Mouse (Mus musculus): ENCODE measurements around the gene Pak6. TPM values are rescaled to one million over a fixed set of nuclear protein-coding genes. Genes with fewer than 3 reads are reported as not detected.

Pak6 gene
- polyA plus RNA-seq, 1 experiment from 2014 or later, result 4.4 TPM

DNA sequence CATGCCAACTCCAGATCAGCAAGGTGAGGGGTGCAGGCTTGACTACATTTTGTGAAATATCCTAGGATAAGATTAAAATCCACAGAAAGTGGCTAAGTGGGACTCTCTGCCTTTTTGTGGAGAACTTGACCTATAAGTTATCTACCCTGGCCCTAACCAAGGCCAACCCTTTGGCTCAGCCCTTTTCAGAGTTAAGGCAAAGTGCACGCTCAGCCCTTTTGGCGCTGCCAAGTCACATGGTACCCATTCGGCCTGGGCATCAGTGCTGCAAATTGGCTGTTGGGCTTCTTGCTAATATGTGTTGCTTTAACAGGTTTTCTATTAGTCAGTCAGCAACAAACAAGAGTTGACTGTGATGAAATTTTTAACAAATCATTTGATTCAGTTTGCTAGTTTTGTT is 24.7 kb downstream of the Pak6 start:
- Histone ChIP-seq H3K4me2 (no peak overlapping the region), H3K9me3 (no peaks in the 10 kb centered on the region), H3K9ac (no peak overlapping the region), H3K36me3 (replicated peaks) (no peaks in the 10 kb centered on the region), H3K4me3 (replicated peaks) (no peak overlapping the region), H3K27ac (no peak overlapping the region), H3K27me3 (peaks cover 22% of the 10 kb centered on the region; the same call in 1 of the 2 replicates), H3K4me1 (no peaks in the 10 kb centered on the region)
- WGBS, result 92% methylated on average over 3 of the region's 3 CpGs
- ATAC-seq (ENCODE audit: low FRiP score), result no peak

DNA sequence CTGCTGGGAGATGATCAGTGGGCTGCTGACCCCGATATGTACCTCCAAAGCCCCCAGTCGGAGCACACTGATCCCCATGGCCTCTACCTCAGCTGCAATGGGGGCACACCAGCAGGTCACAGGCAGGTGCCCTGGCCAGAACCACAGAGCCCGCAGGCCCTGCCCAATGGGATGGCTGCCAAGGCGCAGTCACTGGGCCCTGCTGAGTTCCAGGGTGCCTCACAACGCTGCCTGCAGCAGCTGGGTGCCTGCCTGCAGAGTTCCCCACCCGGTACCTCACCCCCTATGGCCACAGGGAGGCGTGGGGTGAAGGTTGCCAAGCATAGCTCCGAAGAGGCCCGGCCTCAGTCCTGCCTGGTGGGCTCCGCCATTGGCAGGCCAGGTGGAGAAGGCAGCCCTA is 26.8 kb downstream of the Pak6 start:
- Histone ChIP-seq H3K4me2 (no peak overlapping the region), H3K27me3 (peaks cover 39% of the 10 kb centered on the region), H3K4me3 (replicated peaks) (no peak overlapping the region), H3K36me3 (replicated peaks) (no peaks in the 10 kb centered on the region), H3K9me3 (no peaks in the 10 kb centered on the region), H3K27ac (no peak overlapping the region), H3K9ac (no peak overlapping the region), H3K4me1 (no peaks in the 10 kb centered on the region)
- ATAC-seq (ENCODE audit: low FRiP score), result no peak
- WGBS, result 77% methylated on average over 10 of the region's 10 CpGs

DNA sequence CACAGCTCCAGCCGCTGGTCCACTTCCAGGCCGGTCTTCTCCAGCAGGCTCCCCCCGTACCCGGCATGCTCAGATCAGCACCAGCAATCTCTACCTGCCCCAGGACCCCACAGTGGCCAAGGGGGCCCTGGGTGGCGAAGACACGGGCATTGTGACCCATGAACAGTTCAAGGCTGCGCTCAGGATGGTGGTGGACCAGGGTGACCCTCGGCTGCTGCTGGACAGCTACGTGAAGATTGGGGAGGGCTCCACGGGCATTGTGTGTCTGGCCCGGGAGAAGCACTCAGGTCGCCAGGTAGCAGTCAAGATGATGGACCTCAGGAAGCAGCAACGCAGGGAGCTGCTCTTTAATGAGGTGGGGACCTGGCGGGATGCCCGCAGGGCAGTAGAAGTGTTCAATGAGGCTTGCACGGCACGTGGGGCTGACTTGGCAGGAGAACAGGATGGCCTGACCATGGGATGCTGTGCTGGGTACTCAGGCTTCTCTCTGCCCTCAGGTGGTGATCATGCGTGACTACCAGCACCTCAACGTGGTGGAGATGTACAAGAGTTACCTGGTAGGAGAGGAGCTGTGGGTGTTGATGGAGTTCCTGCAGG is 30.4 kb downstream of the Pak6 start:
- WGBS, result 86% methylated on average over 19 of the region's 19 CpGs
- Histone ChIP-seq H3K27ac (no peak overlapping the region), H3K27me3 (peaks cover 65% of the 10 kb centered on the region), H3K9ac (no peak overlapping the region), H3K4me1 (peaks cover 5% of the 10 kb centered on the region; the same call in 1 of the 2 replicates), H3K36me3 (replicated peaks) (no peaks in the 10 kb centered on the region), H3K9me3 (no peaks in the 10 kb centered on the region), H3K4me3 (replicated peaks) (no peak overlapping the region), H3K4me2 (no peak overlapping the region)
- no peak for ATAC-seq (ENCODE audit: low FRiP score)

DNA sequence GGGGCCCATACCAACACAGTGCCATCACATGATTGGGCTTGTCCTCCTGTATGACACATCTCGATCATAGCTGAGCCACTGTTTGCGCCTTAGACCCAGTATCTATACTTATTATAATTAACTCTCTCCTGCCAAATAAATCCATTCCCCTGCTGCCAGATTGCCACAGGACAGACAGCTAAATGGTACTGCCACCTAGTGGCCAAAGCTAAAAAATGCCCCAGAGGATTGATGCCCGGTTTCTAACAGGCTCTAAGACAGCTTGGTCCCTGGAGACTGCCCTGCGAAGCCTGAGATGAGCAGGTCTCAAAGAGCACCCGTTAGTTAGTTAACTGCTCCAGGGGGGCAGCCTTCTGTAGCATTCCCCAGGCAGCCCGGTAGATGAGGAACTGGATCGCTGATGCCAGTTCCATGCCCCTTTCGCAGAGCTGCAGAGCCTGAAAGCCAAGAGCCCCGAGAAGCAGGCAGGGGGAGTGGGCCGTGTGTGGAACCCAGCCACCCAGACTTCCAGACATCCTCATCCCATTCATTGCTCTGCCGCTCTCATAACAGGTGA is 32.7 kb downstream of the Pak6 start:
- Histone ChIP-seq H3K9me3 (no peaks in the 10 kb centered on the region), H3K27ac (no peak overlapping the region), H3K4me2 (no peak overlapping the region), H3K4me3 (replicated peaks) (no peak overlapping the region), H3K4me1 (peaks cover 11% of the 10 kb centered on the region), H3K36me3 (replicated peaks) (no peaks in the 10 kb centered on the region), H3K9ac (no peak overlapping the region), H3K27me3 (peaks cover 75% of the 10 kb centered on the region)
- peak; percentile 24; the same call in 1 of the 2 replicates for ATAC-seq (ENCODE audit: low FRiP score)
- WGBS, result 27% methylated on average over 11 of the region's 11 CpGs

DNA sequence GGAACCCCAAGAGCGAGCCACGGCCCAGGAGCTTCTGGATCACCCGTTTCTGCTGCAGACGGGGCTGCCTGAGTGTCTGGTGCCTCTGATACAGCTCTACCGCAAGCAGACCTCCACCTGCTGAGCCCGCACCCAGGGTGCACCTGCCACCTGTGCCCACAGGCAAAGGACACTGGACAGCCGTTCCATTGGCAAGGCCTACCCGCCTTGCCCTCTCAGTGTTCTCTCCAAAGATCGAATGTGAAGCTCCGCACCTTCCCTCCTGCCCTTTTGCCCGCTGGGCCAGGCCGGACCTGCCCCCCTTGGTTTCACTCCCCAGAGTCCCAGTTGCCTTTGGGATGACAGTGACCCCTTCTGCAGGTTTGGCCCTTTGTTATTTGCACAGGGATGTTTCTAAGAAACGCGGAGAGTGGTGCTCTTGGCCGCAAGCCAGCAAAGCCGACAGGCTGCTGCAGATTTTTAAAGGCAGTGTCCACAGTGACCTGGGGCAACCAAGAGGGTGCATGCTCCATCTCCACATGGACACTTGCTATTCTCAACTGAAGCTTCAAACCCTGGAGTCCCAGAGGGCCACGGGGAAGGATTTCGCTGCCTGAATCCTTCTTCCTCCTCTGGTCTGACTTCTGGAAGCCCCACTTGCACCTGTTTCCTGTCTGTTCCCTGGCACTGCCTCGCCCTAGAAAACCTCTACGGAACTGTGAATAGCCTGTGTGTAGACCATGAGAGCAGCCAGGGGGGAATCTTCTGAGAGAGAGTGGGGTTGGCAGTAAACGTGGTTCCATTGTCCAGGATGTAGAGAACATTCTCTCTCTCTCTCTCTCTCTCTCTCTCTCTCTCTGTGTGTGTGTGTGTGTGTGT is 33.6 kb downstream of the Pak6 start:
- no peak for ATAC-seq (ENCODE audit: low FRiP score)
- 55% methylated on average over 21 of the region's 21 CpGs for WGBS
- Histone ChIP-seq H3K4me1 (peaks cover 16% of the 10 kb centered on the region), H3K27ac (no peak overlapping the region), H3K27me3 (peaks cover 83% of the 10 kb centered on the region), H3K9me3 (no peaks in the 10 kb centered on the region), H3K4me2 (no peak overlapping the region), H3K4me3 (replicated peaks) (no peak overlapping the region), H3K36me3 (replicated peaks) (no peaks in the 10 kb centered on the region), H3K9ac (no peak overlapping the region)

DNA sequence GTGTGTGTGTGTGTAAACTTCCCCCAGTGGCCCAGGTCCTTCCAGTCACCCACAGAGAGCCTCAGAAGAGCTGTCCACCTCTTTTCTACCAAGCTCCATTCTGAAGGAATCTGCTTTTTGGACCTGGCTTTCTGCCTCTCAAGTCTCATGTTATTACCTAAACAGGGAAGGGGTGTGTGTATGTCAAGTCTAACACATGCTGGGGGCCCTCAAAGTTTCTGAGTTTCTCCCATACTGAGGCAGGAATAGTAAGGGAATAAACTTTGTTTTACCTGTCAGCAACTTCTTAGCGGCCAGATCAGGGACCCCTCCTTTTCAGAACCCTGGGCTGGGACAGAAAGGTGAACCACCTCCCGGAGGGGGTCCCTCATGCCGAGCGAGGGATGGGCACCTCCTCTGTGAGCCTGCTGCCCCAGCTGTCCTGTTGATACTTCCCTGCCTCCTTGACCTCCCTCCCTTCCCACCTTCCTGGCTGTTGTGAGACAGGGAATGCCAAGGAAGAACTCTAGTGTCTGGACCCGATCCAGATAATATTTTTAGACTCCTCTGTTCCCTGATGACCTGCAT is 34.3 kb downstream of the Pak6 start:
- Histone ChIP-seq H3K4me1 (peaks cover 20% of the 10 kb centered on the region), H3K9ac (no peak overlapping the region), H3K4me2 (no peak overlapping the region), H3K4me3 (replicated peaks) (no peak overlapping the region), H3K36me3 (replicated peaks) (no peaks in the 10 kb centered on the region), H3K27ac (no peak overlapping the region), H3K27me3 (peaks cover 86% of the 10 kb centered on the region), H3K9me3 (no peaks in the 10 kb centered on the region)
- no peak for ATAC-seq (ENCODE audit: low FRiP score)
- WGBS, result 47% methylated on average over 5 of the region's 5 CpGs

DNA sequence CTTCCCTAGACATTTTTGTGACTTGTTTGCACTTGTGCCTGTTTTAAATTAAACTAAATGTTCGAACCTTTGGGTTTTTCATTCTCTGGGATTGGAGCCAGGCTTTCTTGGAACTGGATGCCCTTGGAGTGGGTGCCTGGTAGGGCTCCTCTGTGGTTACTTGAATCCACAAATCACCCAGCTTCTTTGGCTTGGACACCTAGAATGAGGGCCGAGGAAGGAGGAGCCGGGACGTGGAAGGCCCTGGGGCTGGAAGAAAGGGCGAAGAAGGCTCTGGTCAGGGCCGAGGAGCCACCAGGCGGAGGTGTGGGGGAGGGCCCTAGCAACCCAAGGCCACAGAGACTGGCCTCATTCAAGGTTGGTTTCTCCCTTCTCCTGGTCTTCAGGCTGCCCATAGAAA is 34.9 kb downstream of the Pak6 start:
- H3K27ac ChIP-seq, result no peak overlapping the region
- peaks cover 89% of the 10 kb centered on the region for H3K27me3 ChIP-seq
- no peak overlapping the region for H3K4me2 ChIP-seq
- 36% methylated on average over 7 of the region's 7 CpGs for WGBS
- no peak for ATAC-seq (ENCODE audit: low FRiP score)
- H3K4me3 ChIP-seq (replicated peaks), result no peak overlapping the region
- peaks cover 26% of the 10 kb centered on the region for H3K4me1 ChIP-seq
- no peak overlapping the region for H3K9ac ChIP-seq
- no peaks in the 10 kb centered on the region for H3K9me3 ChIP-seq
- H3K36me3 ChIP-seq (replicated peaks), result no peaks in the 10 kb centered on the region

DNA sequence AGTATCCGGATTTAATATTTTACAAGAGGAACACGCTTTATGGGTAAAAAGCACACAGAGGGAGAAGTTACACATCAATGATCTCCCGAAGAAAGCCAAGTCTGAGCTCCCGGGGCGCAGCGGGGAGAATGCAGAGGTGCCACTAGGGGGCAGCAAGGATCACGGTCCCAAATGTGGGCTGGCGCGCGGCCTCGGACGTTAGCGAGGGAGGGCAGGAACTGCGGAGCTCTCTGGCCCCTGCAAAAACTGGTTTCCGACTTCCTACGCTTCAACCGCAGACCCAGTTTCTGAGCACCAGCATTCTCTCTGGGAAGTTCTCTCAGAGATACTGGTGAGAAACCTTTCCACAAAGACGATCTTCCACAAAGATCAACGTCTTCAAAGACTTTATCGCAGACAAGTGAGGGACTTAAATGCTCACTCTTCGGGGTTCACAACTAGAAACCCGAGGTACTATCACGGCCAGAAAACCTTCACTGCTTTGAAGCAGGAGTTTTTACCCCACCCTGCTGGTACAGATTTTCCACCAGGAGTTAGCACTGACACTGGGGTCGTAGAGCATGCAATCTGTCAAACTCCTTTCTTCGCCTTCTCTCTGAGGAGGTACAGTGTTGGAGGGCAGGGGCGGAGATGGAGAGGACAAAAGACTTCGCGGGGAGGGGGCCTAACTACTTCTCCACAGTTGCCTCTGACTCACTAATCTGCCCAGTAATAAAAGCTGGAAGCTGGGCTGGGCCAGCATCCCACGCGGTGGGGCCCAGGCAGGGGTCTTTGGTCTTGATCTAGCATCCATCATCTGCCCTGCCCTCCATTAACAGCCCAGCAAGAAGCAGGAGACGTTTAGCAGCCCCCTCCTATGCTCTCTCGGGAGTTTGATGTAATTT is 37.3 kb downstream of the Pak6 start:
- peak overlapping the region; percentile 47 for H3K4me2 ChIP-seq
- peaks cover 42% of the 10 kb centered on the region for H3K4me1 ChIP-seq
- H3K4me3 ChIP-seq (replicated peaks), result peak overlapping the region; percentile 25
- ATAC-seq (ENCODE audit: low FRiP score), result peak; percentile 42; the same call in 1 of the 2 replicates
- under 1% methylated on average over 32 of the region's 32 CpGs for WGBS
- H3K27me3 ChIP-seq, result peaks cover 93% of the 10 kb centered on the region
- H3K9me3 ChIP-seq, result no peaks in the 10 kb centered on the region
- no peak overlapping the region for H3K27ac ChIP-seq
- H3K36me3 ChIP-seq (replicated peaks), result no peaks in the 10 kb centered on the region
- 0 out of 2 replicates have a peak overlapping the region, but pooled peaks have one; percentile 8 for H3K9ac ChIP-seq

DNA sequence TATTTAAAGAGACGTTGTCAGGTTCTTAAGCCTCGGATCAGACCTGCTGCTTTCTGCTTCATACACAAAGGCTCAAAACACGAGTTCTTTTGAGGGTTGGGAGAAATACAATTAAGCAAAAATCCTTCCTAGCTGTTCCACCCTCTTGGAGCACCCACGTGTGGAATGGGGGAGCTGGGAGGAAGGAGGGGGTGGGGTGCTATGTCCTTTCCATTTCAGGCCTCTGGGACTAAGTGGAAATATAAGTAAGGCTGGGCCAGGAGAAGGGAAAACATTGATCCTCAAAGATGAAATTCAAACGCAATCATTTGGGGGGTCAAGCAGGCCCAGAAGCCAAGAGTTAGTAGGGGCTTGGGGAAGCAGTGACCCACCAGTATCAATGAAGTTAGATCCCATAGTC is 38.1 kb downstream of the Pak6 start:
- Histone ChIP-seq H3K27ac (no peak overlapping the region), H3K9me3 (no peaks in the 10 kb centered on the region), H3K9ac (no peak overlapping the region), H3K4me1 (peaks cover 43% of the 10 kb centered on the region), H3K4me3 (replicated peaks) (no peak overlapping the region), H3K36me3 (replicated peaks) (no peaks in the 10 kb centered on the region), H3K27me3 (peaks cover 95% of the 10 kb centered on the region), H3K4me2 (no peak overlapping the region)
- 0% methylated on average over 5 of the region's 5 CpGs for WGBS
- no peak for ATAC-seq (ENCODE audit: low FRiP score)

DNA sequence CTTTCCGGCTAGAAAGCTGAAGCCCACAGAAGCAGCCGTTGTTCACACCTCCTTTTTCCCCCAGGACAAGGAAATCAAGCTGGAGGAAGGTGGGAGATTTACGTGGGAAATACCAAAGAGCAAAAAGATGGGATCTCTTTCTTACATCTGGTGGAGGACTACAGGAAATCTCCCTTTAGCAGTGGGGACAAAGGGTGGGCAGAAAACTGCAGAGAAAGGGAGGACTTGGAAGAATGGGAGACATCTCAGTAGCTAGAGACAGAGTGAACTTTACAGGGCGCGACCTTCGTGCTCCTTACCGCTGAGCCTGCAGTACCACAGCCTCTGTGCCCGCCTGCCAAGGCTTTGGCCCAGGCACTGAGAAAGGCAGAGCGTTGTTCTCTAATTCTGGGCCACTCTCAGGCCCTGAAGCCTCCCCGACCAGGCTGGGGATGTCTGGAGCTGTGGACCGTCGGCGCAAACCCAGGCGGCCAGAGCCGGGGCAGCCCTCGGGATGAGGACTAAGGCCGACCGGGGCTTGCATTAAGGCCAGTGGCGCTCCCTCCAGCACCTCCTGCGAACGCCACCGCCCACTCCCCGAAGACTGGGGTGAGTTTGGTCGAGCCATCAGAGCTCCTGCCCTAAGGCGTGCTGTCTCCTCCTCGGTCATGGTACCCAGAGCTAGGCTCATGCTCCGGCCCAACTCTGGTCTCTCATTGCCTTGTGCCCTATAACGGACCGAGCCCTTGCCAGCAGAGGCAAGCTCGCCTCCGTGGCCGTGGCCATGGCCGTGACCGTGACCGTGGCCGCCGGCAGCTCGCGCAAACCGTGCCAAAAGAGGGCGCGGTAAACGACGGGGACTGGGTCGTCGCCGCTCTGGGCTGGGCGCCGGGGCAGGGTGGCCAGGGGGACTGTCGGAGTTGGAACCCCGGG is 39.1 kb downstream of the Pak6 start:
- H3K27ac ChIP-seq, result no peak overlapping the region
- H3K9ac ChIP-seq, result peak overlapping the region; percentile 53; the same call in 1 of the 2 replicates
- peaks cover 95% of the 10 kb centered on the region for H3K27me3 ChIP-seq
- H3K4me3 ChIP-seq (replicated peaks), result peak overlapping the region; percentile 44
- H3K9me3 ChIP-seq, result no peaks in the 10 kb centered on the region
- H3K4me2 ChIP-seq, result peak overlapping the region; percentile 74
- H3K4me1 ChIP-seq, result peaks cover 47% of the 10 kb centered on the region
- 2% methylated on average over 51 of the region's 51 CpGs for WGBS
- 0 out of 2 replicates have a peak, but pooled peaks have one; percentile 10 for ATAC-seq (ENCODE audit: low FRiP score)
- H3K36me3 ChIP-seq (replicated peaks), result no peaks in the 10 kb centered on the region

All from forebrain, embryonic 12.5 days (tissue).